Mouse (Mus musculus) ovary, postnatal 14 days (tissue): ENCODE data around the gene Cnnm4.

Source experiments
- DNase-seq: peaks from one replicate; pipeline ENCODE4 v3.0.0; 2022; ENCODE audit warnings: low spot score

Gene Cnnm4

GRCm38 (mm10) chr1:36541844-36542243 lies 70.4 kb downstream of the Cnnm4 start:
- DNase-seq, result no peak

GRCm38 (mm10) chr1:36542925-36543324 lies 71.5 kb downstream of the Cnnm4 start:
- no peak for DNase-seq

GRCm38 (mm10) chr1:36545382-36545781 lies 74.0 kb downstream of the Cnnm4 start:
- DNase-seq, result no peak

- no peak for DNase-seq
These were observed 74.6 kb downstream of the Cnnm4 start for GRCm38 (mm10) chr1:36545845-36546600.

GRCm38 (mm10) chr1:36546888-36547471 lies 75.6 kb downstream of the Cnnm4 start, which contains the start of gene Ankrd39:
Gene Ankrd39 (minus strand): TSS chr1:36547445.
- DNase-seq, result peak; percentile 91

GRCm38 (mm10) chr1:36547981-36548598 lies 76.7 kb downstream of the Cnnm4 start:
- DNase-seq, result peak; percentile 61

- DNase-seq, result no peak
These were observed 77.4 kb downstream of the Cnnm4 start for GRCm38 (mm10) chr1:36548771-36549170.

- no peak for DNase-seq
These were observed 78.1 kb downstream of the Cnnm4 start for GRCm38 (mm10) chr1:36549491-36549890.

- no peak for DNase-seq
These were observed 78.8 kb downstream of the Cnnm4 start for GRCm38 (mm10) chr1:36550075-36550863.

GRCm38 (mm10) chr1:36551904-36552303 lies 80.5 kb downstream of the Cnnm4 start:
- no peak for DNase-seq

GRCm38 (mm10) chr1:36552506-36552905 lies 81.1 kb downstream of the Cnnm4 start:
- no peak for DNase-seq

GRCm38 (mm10) chr1:36554633-36555399 lies 83.4 kb downstream of the Cnnm4 start:
- DNase-seq, result no peak

- DNase-seq, result no peak
These were observed 84.5 kb downstream of the Cnnm4 start for GRCm38 (mm10) chr1:36555798-36556395.

- peak; percentile 95 for DNase-seq
These were observed 85.4 kb downstream of the Cnnm4 start for GRCm38 (mm10) chr1:36556553-36557456.

- DNase-seq, result peak; percentile 82
These were observed 86.1 kb downstream of the Cnnm4 start for GRCm38 (mm10) chr1:36557457-36558011.
